Comparison of ENCODE assay signal across 31 mouse cellular contexts in the genomic region with DNA sequence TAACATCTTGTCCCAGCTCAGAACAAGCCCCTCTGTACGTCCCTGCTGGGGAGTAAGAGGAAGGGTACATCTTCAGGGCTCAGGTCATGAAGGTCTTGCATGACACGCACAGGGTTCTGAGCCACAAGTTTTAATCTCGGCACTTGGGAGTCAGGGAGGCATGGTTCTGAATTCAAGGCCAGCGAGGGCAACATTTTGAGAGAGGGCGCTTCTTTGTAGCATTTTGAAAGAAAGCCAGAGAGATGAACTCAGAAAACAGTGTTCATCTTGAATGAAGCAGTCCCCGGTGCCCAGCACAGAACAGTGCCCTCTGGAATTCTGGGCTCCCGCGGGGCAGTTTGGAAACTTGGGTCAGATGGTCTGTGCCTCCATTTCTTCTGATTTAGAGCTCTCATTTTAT. TPM values are rescaled to one million over a fixed set of nuclear protein-coding genes. Genes with fewer than 3 reads are reported as not detected.
"Had no signal": no experiment of that assay in that cellular context is flagged by ENCODE, and none has a peak within 500 bp of the region (broad histone marks: within the 10 kb centered on the region; RNA-seq: fewer than 3 reads in every experiment).

No protein-coding gene starts in this region.

- H3K27ac ChIP-seq: embryonic facial prominence, embryonic 10.5 days; embryonic facial prominence, embryonic 12.5 days; embryonic facial prominence, embryonic 13.5 days; embryonic facial prominence, embryonic 15.5 days; forebrain, embryonic 10.5 days; forebrain, embryonic 12.5 days; forebrain, embryonic 13.5 days; forebrain, embryonic 15.5 days; gastrocnemius, adult 2 months had no signal

- H3K9me3 ChIP-seq: embryonic facial prominence, embryonic 10.5 days; embryonic facial prominence, embryonic 12.5 days; embryonic facial prominence, embryonic 13.5 days; embryonic facial prominence, embryonic 15.5 days; forebrain, embryonic 10.5 days; forebrain, embryonic 12.5 days; forebrain, embryonic 13.5 days; forebrain, embryonic 15.5 days had no signal

- ATAC-seq: forebrain, embryonic 13.5 days; forebrain, embryonic 14.5 days; forebrain, embryonic 15.5 days; forebrain, embryonic 16.5 days; forebrain, postnatal 0 days had no signal

- H3K4me3 ChIP-seq: embryonic facial prominence, embryonic 10.5 days; embryonic facial prominence, embryonic 12.5 days; embryonic facial prominence, embryonic 13.5 days; embryonic facial prominence, embryonic 15.5 days; erythroblast, embryonic 14.5 days; forebrain, embryonic 10.5 days; forebrain, embryonic 12.5 days; forebrain, embryonic 13.5 days; forebrain, embryonic 15.5 days; gastrocnemius, adult 2 months had no signal

- H3K4me1 ChIP-seq: embryonic facial prominence, embryonic 10.5 days; embryonic facial prominence, embryonic 12.5 days; embryonic facial prominence, embryonic 13.5 days; embryonic facial prominence, embryonic 15.5 days; forebrain, embryonic 10.5 days; forebrain, embryonic 12.5 days; forebrain, embryonic 13.5 days; forebrain, embryonic 15.5 days had no signal

- DNase-seq: cerebellum, adult 2 months; cerebellum, adult 8-10 months; cerebellum, adult 9-10 months; cerebellum, adult 9-11 months; cerebellum, postnatal 10 days; cerebellum, postnatal 14 days; cerebellum, postnatal 25 days; cerebellum, postnatal 36 days; embryo, embryonic 11 days; forebrain, postnatal 0 days; gastrocnemius, adult 2 months; gastrocnemius, postnatal 10 days; gastrocnemius, postnatal 14 days; gastrocnemius, postnatal 25 days; gastrocnemius, postnatal 36 days; heart, adult 11 months; heart, adult 18-20 months had no signal

- H3K4me2 ChIP-seq: embryonic facial prominence, embryonic 12.5 days; embryonic facial prominence, embryonic 13.5 days; embryonic facial prominence, embryonic 15.5 days; forebrain, embryonic 12.5 days; forebrain, embryonic 13.5 days; forebrain, embryonic 15.5 days had no signal

- H3K27me3 ChIP-seq: embryonic facial prominence, embryonic 12.5 days; embryonic facial prominence, embryonic 13.5 days; embryonic facial prominence, embryonic 15.5 days; forebrain, embryonic 12.5 days; forebrain, embryonic 13.5 days; forebrain, embryonic 15.5 days had no signal

- H3K9ac ChIP-seq: embryonic facial prominence, embryonic 12.5 days; embryonic facial prominence, embryonic 13.5 days; embryonic facial prominence, embryonic 15.5 days; forebrain, embryonic 12.5 days; forebrain, embryonic 13.5 days; forebrain, embryonic 15.5 days; forebrain, postnatal 0 days had no signal

RNA-seq across cellular contexts. Expression of a gene that starts 8.6 kb away (rescaled TPM):
- total RNA-seq: gastrocnemius, adult 18-20 months; gastrocnemius, adult 2 months; gastrocnemius, adult 8-10 months; gastrocnemius, postnatal 25 days; gastrocnemius, postnatal 36 days; gastrocnemius, postnatal 4 days had no signal
